Mouse (Mus musculus): ENCODE data around the gene Mapk8ip2. TPM values are rescaled to one million over a fixed set of nuclear protein-coding genes. Genes with fewer than 3 reads are reported as not detected.

Gene Mapk8ip2
- polyA plus RNA-seq (2015; fragmentation: Nextera tagmentation; extraction: Ambion mirVana), result 67.5 and 73.2 TPM in 2 replicates

GRCm38 (mm10) chr15:89453865-89454478 lies at the start of gene Mapk8ip2:
Mapk8ip2 (plus strand) TSS chr15:89453913.

GRCm38 (mm10) chr15:89410118-89410517 lies 43.6 kb upstream of the Mapk8ip2 start, which contains the start of gene Syce3:
Syce3 (minus strand) TSS chr15:89410503.

GRCm38 (mm10) chr15:89425711-89426121 lies 28.0 kb upstream of the Mapk8ip2 start, which contains the start of gene Cpt1b:
Cpt1b (minus strand) TSS chr15:89425863.

GRCm38 (mm10) chr15:89429352-89430221 lies 24.1 kb upstream of the Mapk8ip2 start, which contains the start of the genes C730034F03Rik, Gm44502 and Chkb:
C730034F03Rik (plus strand) TSS chr15:89429589.
Gm44502 (minus strand) TSS chr15:89429696.
Chkb (minus strand) TSS chr15:89429908.

GRCm38 (mm10) chr15:89477091-89477491 lies 23.4 kb downstream of the Mapk8ip2 start, which contains the start of gene Arsa:
Arsa (minus strand) TSS chr15:89477425.

GRCm38 (mm10) chr15:89498961-89499688 lies 45.4 kb downstream of the Mapk8ip2 start, which contains the start of gene Shank3:
Shank3 (plus strand) TSS chr15:89499623.

Other genes starting within 250 kb of the Mapk8ip2 start
- gene Ppp6r2, start 242.4 kb upstream of the Mapk8ip2 start, polyA plus RNA-seq (2015; fragmentation: Nextera tagmentation; extraction: Ambion mirVana), result 65.8 and 68.3 TPM in 2 replicates
- gene Sbf1, start 138.6 kb upstream of the Mapk8ip2 start, polyA plus RNA-seq (2015; fragmentation: Nextera tagmentation; extraction: Ambion mirVana), result 74.8 and 96.2 TPM in 2 replicates
- not detected in 2 replicates for gene Adm2, start 131.2 kb upstream of the Mapk8ip2 start, polyA plus RNA-seq (2015; fragmentation: Nextera tagmentation; extraction: Ambion mirVana)
- gene Miox, start 119.5 kb upstream of the Mapk8ip2 start, polyA plus RNA-seq (2015; fragmentation: Nextera tagmentation; extraction: Ambion mirVana), result not detected in 2 replicates
- 28.3 and 29.6 TPM in 2 replicates for gene Lmf2, start 98.3 kb upstream of the Mapk8ip2 start, polyA plus RNA-seq (2015; fragmentation: Nextera tagmentation; extraction: Ambion mirVana)
- gene Ncaph2, start 98.2 kb upstream of the Mapk8ip2 start, polyA plus RNA-seq (2015; fragmentation: Nextera tagmentation; extraction: Ambion mirVana), result 76.3 and 87.7 TPM in 2 replicates
- gene Sco2, start 80.1 kb upstream of the Mapk8ip2 start, polyA plus RNA-seq (2015; fragmentation: Nextera tagmentation; extraction: Ambion mirVana), result 22.7 and 27.6 TPM in 2 replicates
- 1.7 and 3.0 TPM in 2 replicates for gene Tymp, start 76.9 kb upstream of the Mapk8ip2 start, polyA plus RNA-seq (2015; fragmentation: Nextera tagmentation; extraction: Ambion mirVana)
- 9.3 and 9.6 TPM in 2 replicates for gene Odf3b, start 74.6 kb upstream of the Mapk8ip2 start, polyA plus RNA-seq (2015; fragmentation: Nextera tagmentation; extraction: Ambion mirVana)
- gene Klhdc7b, start 69.0 kb upstream of the Mapk8ip2 start, polyA plus RNA-seq (2015; fragmentation: Nextera tagmentation; extraction: Ambion mirVana), result 0.06 TPM in 1 of 2 replicates, not detected in the other
- gene Syce3, start 43.4 kb upstream of the Mapk8ip2 start, polyA plus RNA-seq (2015; fragmentation: Nextera tagmentation; extraction: Ambion mirVana), result not detected in 2 replicates
- gene Cpt1b, start 28.1 kb upstream of the Mapk8ip2 start, polyA plus RNA-seq (2015; fragmentation: Nextera tagmentation; extraction: Ambion mirVana), result 1.5 and 1.7 TPM in 2 replicates
- gene C730034F03Rik, start 24.3 kb upstream of the Mapk8ip2 start, polyA plus RNA-seq (2015; fragmentation: Nextera tagmentation; extraction: Ambion mirVana), result 4.9 and 6.1 TPM in 2 replicates
- not detected in 2 replicates for gene Gm44502, start 24.2 kb upstream of the Mapk8ip2 start, polyA plus RNA-seq (2015; fragmentation: Nextera tagmentation; extraction: Ambion mirVana)
- gene Chkb, start 24.0 kb upstream of the Mapk8ip2 start, polyA plus RNA-seq (2015; fragmentation: Nextera tagmentation; extraction: Ambion mirVana), result 86.6 and 91.5 TPM in 2 replicates
- 26.3 and 32.1 TPM in 2 replicates for gene Arsa, start 23.5 kb downstream of the Mapk8ip2 start, polyA plus RNA-seq (2015; fragmentation: Nextera tagmentation; extraction: Ambion mirVana)
- gene Shank3, start 45.7 kb downstream of the Mapk8ip2 start, polyA plus RNA-seq (2015; fragmentation: Nextera tagmentation; extraction: Ambion mirVana), result 8.5 and 10.7 TPM in 2 replicates
- gene Acr, start 114.4 kb downstream of the Mapk8ip2 start, polyA plus RNA-seq (2015; fragmentation: Nextera tagmentation; extraction: Ambion mirVana), result 1.1 and 1.9 TPM in 2 replicates
- 69.5 and 76.9 TPM in 2 replicates for gene Rabl2, start 138.0 kb downstream of the Mapk8ip2 start, polyA plus RNA-seq (2015; fragmentation: Nextera tagmentation; extraction: Ambion mirVana)

Data from neural tube, postnatal 0 days (tissue).